Mouse (Mus musculus) brain, embryonic 14.5 days (tissue): ENCODE results near the gene Pvr.
"Not testable (repeated sequence)": the region's sequence is repeated elsewhere in the genome, so short reads cannot be mapped to it uniquely, and the experiment has no call there.

ENCODE experiments used
- CTCF ChIP-seq: fragments of 200-500 bp; IDR thresholded peaks from 2 replicates; pipeline ENCODE4 v1.5.1; 2012; ENCODE audit warnings: inconsistent platforms, mild to moderate bottlenecking, moderate library complexity, borderline replicate concordance; ENCODE audit not compliant: insufficient read depth, insufficient read length; ENCODE audit errors: extremely low read depth
- POLR2A ChIP-seq: fragments of 200-500 bp; IDR thresholded peaks from 2 replicates; pipeline ENCODE4 v1.6.1; 2012; ENCODE audit warnings: mild to moderate bottlenecking, inconsistent platforms, borderline replicate concordance; ENCODE audit not compliant: poor library complexity, insufficient read depth, insufficient read length, severe bottlenecking; ENCODE audit errors: extremely low read depth

DNA sequence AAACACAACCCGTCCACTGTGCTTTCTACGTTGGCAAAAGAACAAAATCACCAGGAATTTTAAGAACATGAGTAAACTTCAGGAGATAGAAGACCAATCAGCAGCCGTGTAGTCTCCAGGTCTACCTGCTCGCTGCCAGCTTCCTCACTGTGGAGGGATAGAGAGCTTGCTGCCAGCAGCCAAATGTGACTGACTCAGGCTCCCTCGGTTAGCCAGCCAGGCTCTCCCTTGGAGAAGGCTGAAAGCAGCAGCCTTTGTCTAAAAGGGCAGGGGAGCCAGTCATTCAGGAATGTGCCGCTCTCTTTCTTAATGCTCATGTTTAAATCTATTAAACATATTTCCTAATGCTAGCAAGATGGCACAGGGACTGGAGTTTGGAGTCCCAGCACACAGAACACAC lies 9.5 kb upstream of the Pvr start:
- not testable (repeated sequence) for TF ChIP-seq CTCF, POLR2A
